Mouse (Mus musculus): Measurements from ENCODE around the gene Siglec1. TPM values are rescaled to one million over a fixed set of nuclear protein-coding genes. Genes with fewer than 3 reads are reported as not detected.

Gene Siglec1
- total RNA-seq (2021): 1 to 10 TPM in 1 of 2 experiments, under 1 TPM in 1; 0.64 to 1.2 TPM
- long read RNA-seq, experiment 1: 0 reads
- long read RNA-seq, experiment 2: 0 reads

DNA sequence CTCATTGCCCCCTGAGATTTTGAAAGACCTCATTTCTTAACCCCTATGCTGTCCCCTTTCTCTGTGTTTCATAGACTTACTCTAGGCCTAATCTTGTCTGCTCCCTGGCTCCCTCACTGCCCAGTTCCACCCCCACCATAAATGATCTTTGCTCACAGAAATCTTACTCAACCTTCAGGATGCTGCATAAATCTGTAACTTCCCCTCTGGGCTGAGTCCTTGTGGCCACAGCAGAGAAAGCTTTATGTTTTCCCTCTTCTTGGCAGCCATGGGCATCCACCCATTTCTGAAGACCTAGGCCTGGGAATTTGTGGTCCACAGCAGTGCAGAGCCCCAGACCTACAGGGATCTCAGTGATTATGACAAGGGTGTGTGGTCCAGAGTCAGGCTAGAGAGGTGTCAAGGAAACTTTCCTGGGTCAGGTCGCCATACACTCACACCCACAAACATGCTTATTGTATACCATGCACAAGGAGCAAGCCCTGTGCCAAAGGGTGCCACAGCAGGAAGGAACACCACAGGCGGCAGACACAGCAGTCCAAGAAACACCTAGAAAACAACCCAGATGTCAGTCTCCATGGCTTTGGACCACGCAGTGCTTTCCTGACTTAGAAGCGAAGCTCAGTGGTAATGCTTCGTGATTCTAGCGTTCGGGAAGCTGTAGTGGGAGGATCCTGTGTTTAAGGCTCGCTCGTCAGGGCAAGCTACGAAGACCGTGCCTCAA lies at the start of gene Siglec1:
Gene Siglec1, minus strand, starts transcription at position 99 of the 724 bp plus-strand sequence.
- DNase-seq: no peak

GRCm38 (mm10) chr2:131135521-131136139 lies 49.1 kb upstream of the Siglec1 start:
- DNase-seq: no peak

GRCm38 (mm10) chr2:131134826-131135400 lies 48.3 kb upstream of the Siglec1 start:
- peak; percentile 18 for DNase-seq

DNA sequence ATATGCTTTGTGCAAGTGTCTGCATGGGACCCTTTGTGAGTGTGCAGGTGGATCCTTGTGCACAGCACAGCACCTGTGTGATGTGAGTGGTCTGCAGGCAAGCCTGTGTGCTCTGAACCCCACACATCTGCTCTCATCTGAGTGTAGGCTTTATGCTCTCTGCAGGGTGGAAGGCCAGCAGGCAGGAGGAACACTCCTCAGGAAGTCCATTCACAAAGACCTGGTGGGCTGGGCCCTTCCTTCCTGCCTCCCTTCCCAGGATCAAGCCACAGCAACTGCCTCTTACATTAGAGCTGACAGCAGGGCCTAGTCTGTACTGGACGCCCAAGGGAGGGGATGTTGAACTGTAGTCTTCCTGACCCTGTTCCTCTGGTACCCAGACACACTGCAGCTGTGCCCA lies 47.8 kb upstream of the Siglec1 start:
- DNase-seq: peak; percentile 55

GRCm38 (mm10) chr2:131132930-131133547 lies 46.5 kb upstream of the Siglec1 start, which contains the start of gene Gm11037:
TSS of gene Gm11037 (plus strand) at chr2:131133497.
- no peak for DNase-seq

DNA sequence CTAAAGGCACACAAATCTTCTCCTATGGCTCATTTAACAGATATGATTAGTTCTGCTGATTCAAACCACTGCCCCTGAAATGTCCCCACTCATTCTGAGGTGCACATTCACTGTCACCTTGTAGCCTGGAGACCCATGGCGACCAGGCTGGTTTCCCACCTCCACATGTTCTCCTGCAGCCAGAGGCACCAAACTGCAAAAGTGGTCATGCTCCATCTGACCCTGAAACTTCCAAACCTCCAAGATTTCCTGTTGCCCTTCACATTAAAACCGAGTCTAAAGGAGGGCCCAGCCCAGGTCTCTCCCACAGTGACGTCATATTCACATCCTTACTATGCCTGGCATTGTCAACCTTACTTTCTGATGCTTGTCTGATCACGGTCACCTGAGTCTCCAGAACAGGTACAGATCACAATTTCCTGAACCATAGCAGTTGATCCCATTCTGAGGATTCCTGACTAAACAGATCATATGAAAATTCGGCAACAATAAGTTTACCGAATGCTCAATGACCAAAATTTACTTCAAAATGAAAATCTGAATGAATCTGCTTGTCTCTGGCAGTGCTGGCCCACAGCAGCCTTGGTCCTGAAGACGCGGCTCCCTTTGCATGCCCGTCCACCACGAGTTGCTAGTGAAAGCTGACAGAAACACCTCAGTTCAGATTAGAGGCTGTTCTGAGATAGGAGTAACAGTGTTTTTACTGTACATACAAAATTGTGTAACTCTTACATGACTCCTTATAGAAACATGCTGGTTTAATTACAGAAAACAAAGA lies 45.7 kb upstream of the Siglec1 start:
- no peak for DNase-seq

DNA sequence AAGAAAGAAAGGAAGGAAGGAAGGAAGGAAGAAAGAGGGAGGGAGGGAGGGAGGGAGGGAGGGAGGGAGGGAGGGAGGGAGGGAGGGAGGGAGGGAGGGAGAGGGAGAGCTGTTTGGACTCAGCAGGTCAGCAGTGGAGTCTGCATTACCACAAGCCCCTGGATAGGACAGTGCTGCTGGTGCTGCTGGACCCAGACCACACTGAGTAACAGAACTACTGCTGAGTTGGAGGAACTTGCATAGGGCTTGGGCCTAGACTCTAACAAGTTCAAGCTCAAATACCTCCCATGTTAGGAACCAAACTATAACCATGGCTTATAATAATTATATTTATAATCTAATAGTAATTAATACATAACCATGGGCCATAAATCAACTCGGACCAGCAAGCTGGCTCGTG lies 44.3 kb upstream of the Siglec1 start:
- no peak for DNase-seq

DNA sequence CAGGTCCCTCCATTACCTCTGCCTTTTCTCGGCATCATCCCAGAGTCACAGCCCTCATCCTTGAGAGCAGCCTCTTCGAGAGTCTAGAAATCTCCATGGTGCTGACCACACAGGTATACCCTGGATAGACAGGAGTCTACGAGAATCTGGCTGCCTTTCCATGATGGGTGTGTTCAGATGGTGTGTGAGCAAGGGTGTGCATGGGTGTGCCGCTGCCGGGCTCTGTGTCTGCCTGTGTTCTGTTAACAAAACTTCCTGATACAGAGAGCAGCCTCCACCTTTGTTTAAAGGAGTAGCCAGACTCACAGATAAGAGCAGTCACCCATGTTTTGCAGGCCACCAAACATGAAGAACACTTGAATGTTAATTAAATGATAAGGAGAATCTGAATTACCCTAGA lies 43.3 kb upstream of the Siglec1 start:
- no peak for DNase-seq

DNA sequence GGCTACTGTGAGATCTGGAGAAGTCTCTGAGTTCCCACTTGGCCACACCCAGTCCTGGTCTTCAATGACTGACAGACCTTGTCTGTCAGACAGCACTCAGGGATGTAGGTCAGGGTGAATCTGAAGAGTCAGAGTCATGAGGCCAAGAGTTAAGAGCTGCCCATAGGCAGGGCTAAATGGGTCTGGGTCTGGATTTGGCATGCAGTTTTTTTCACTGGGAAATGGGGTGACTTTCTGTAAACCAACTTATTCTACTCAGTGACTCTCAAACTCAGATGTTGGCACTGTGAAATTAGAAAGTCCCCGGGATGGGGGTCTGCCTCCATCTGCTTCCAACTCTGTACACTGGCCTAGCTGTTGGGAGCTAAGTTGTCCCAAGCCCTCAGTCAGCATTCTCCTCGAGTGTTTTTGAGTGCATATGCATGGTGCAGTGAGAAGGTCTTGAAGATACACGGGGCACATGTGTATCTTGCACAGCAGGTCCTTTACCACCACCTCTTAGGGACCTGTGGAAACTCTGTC lies 42.1 kb upstream of the Siglec1 start:
- DNase-seq: no peak

DNA sequence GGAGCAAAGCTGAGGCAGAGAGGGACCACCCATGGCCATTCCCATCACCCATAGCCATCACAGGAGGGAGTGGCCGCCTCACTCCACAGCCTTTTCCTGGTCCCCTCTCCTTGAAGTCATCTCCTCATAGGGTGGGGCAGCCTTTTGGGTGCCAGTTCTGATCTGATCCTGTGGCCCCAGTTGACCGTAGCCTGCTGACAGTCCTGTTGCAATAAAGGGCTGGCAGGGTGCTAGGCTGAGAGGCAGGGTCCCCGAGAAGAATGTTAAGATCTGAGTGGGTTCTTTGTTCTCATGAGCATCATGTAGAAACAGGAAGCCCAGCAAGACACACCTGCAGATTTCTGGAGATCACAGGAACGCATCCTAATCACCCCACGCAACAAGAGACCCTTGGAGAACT lies 41.6 kb upstream of the Siglec1 start:
- no peak for DNase-seq

- DNase-seq: peak; percentile 80
Observed at GRCm38 (mm10) chr2:131127161-131127730, 40.7 kb upstream of the Siglec1 start, which contains the start of gene Hspa12b. TSS of gene Hspa12b (plus strand) at chr2:131127280.

- DNase-seq: no peak
Observed at GRCm38 (mm10) chr2:131125964-131126815, 39.6 kb upstream of the Siglec1 start.

- no peak for DNase-seq
Observed at GRCm38 (mm10) chr2:131125157-131125963, 38.8 kb upstream of the Siglec1 start.

DNA sequence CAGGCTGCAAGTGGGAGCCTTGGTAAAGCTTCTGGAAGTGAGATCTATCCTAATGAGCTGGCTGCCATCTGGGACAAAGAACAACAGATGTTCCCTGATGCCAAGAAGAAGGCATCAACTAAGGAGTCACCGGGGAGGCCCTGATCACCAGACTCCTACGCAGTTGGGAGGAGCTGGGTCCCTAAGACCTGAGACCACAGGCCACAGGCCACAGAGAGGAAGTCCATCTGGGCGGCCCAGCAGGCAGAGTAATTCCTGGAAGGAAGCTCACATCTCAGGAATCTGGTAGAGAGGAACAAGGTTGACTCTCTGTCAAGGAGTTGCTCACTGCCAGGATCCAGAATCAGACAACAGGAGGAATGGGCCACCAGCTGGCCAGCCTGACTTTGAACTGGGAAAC lies 37.6 kb upstream of the Siglec1 start:
- DNase-seq: no peak

- no peak for DNase-seq
Observed at GRCm38 (mm10) chr2:131118968-131119574, 32.5 kb upstream of the Siglec1 start.

GRCm38 (mm10) chr2:131105989-131106388 lies 19.4 kb upstream of the Siglec1 start:
- peak; percentile 1 for DNase-seq

- DNase-seq: peak; percentile 2
Observed at GRCm38 (mm10) chr2:131105061-131105460, 18.5 kb upstream of the Siglec1 start.

DNA sequence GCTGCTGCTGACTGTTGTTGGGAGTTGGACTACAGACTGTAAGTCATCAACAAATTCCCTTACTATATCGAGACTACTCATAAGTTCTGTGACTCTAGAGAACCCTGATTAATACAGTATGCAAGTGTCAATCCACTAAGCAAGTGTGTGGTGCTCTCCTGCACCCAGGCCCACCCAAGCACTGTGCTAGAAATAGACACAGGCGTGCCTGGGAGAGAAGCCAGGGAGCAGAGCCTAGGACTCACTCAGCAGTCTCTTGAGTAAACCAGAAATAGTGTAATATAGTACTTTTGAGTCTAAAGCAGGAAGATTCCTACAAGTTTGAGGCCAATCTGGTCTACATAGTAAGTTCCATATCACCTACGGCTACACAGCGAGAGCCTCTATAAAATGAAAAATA lies 17.5 kb upstream of the Siglec1 start:
- DNase-seq: peak; percentile 41

DNA sequence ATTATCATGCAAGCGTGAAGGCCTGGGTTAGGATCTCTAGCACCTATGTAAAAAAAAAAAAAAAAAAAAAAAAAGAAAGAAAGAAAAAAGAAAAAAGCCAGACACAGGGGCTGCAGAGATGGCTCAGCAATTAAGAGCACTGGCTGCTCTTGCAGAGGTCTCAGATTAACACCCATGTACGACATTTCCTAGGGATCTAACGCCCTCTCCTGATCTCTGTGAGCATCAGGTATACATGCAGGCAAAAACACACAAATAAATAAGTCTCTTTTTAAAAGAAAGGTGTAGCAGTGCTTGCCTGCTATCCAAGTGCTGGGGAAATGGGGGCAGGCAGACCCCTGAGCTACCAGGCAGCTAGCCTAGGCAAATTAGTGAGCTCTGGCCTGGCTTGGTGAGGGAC lies 15.0 kb upstream of the Siglec1 start:
- peak; percentile 3 for DNase-seq

Data from gastrocnemius, postnatal 25 days (tissue).